15 mouse cellular contexts compared by ENCODE assay signal in the genomic region with DNA sequence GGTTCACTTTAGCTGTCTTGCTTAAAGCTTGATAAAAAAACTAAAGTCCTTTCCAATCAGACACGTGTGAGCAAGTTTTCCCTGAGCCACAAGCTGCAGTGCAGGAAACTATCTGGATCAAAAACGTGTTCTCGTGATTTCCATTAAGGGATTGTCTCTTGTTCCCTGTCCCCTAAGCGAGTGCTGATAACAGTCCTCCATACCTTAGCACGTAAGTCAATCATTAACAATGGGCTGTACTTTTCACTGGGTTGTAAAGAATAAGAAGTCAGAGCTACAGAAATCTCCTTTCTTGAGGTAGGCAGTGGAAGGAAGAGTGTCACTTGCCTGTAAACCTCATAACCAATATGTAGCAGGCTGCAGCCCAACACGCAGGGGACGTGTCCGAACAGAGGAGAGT. TPM values are rescaled to one million over a fixed set of nuclear protein-coding genes. Genes with fewer than 3 reads are reported as not detected.
"Had no signal": no experiment of that assay in that cellular context is flagged by ENCODE, and none has a peak within 500 bp of the region (broad histone marks: within the 10 kb centered on the region; RNA-seq: fewer than 3 reads in every experiment).

No protein-coding gene starts in this region.

- H3K9ac ChIP-seq: hindbrain, embryonic 15.5 days; limb, embryonic 12.5 days; liver, embryonic 13.5 days; liver, postnatal 0 days; midbrain, embryonic 13.5 days; neural tube, embryonic 13.5 days had no signal

- H3K27me3 ChIP-seq: hindbrain, embryonic 15.5 days; limb, embryonic 12.5 days; liver, embryonic 13.5 days; midbrain, embryonic 13.5 days; neural tube, embryonic 13.5 days had no signal

- DNase-seq: kidney, postnatal 10 days; layer of hippocampus, adult 9-11 months; liver; liver, embryonic 13.5 days; liver, postnatal 0 days; lung, postnatal 36 days; retina, postnatal 1 day; right cerebral cortex, postnatal 4 days; thymus, adult 2 months; thymus, postnatal 25 days had no signal

- H3K4me2 ChIP-seq: hindbrain, embryonic 15.5 days; limb, embryonic 12.5 days; liver, embryonic 13.5 days; midbrain, embryonic 13.5 days; neural tube, embryonic 13.5 days had no signal

- H3K4me3 ChIP-seq: hindbrain, embryonic 15.5 days; limb, embryonic 12.5 days; liver, embryonic 13.5 days; midbrain, embryonic 13.5 days; myocyte; neural tube, embryonic 13.5 days had no signal

- H3K27ac ChIP-seq: hindbrain, embryonic 15.5 days; limb, embryonic 12.5 days; liver, embryonic 13.5 days; midbrain, embryonic 13.5 days; neural tube, embryonic 13.5 days had no signal

- H3K9me3 ChIP-seq: hindbrain, embryonic 15.5 days; limb, embryonic 12.5 days; liver, embryonic 13.5 days; midbrain, embryonic 13.5 days; neural tube, embryonic 13.5 days had no signal

- H3K4me1 ChIP-seq: hindbrain, embryonic 15.5 days; limb, embryonic 12.5 days; liver, embryonic 13.5 days; midbrain, embryonic 13.5 days; neural tube, embryonic 13.5 days had no signal

- ATAC-seq: liver, postnatal 0 days; midbrain, embryonic 13.5 days had no signal

- H3K36me3 ChIP-seq: hindbrain, embryonic 15.5 days; limb, embryonic 12.5 days; liver, embryonic 13.5 days; midbrain, embryonic 13.5 days; neural tube, embryonic 13.5 days had no signal

RNA-seq across cellular contexts. Expression of a gene that starts 38.7 kb away (rescaled TPM):
- polyA plus RNA-seq: myocyte had no signal
